Mouse (Mus musculus): ENCODE measurements around the gene Gnas. TPM values are rescaled to one million over a fixed set of nuclear protein-coding genes. Genes with fewer than 3 reads are reported as not detected.

Gnas gene
- total RNA-seq, 2 experiments from 2014 or later: 1,728 to 1,971 TPM

GRCm38 (mm10) chr2:174326481-174326880, 42.4 kb downstream of the Gnas start:
- DNase-seq (ENCODE audit: extremely low spot score in 1 of 2, low spot score in 1 of 2): no peak

GRCm38 (mm10) chr2:174327295-174327981, 43.3 kb downstream of the Gnas start:
- peak; percentile 54 to 70 for DNase-seq (ENCODE audit: extremely low spot score in 1 of 2, low spot score in 1 of 2)

DNA sequence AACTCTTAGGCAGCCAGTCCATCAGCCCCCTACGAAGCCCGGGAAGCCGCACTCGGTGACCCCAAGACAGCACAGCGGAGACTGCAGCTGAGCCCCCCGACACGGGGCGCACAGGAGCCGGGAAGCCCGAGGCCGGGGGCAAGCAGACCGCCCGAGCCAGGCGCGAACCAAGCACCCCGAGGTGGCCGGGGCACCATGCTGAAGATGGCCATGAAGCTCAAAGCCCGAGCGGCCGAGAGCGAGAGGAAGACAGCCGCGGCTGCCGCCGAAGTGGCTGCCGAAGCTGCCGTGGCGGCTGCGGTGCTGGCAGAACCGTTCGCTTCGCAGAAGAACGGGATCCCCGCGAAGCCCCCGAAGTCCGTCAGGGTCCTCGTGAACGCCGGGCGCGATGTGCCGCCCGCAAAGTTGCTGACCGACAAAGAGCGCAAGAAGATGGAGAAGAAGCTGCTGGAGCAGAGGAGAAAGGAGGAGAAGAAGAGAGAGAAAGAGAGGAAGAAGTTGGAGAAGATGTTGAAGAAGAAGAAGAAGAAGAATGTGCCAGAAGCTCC, 44.3 kb downstream of the Gnas start:
- no peak for DNase-seq (ENCODE audit: extremely low spot score in 1 of 2, low spot score in 1 of 2)

- DNase-seq (ENCODE audit: extremely low spot score in 1 of 2, low spot score in 1 of 2): no peak
These were observed 45.0 kb downstream of the Gnas start for GRCm38 (mm10) chr2:174328926-174329662.

- DNase-seq (ENCODE audit: extremely low spot score in 1 of 2, low spot score in 1 of 2): peak; percentile 57 to 73
These were observed 45.8 kb downstream of the Gnas start for GRCm38 (mm10) chr2:174329663-174330615.

GRCm38 (mm10) chr2:174330616-174331191, 46.6 kb downstream of the Gnas start:
- DNase-seq (ENCODE audit: extremely low spot score in 1 of 2, low spot score in 1 of 2): peak in 1 of 2 experiments; percentile 45

- DNase-seq (ENCODE audit: extremely low spot score in 1 of 2, low spot score in 1 of 2): no peak
These were observed 47.3 kb downstream of the Gnas start for GRCm38 (mm10) chr2:174331282-174332030.

GRCm38 (mm10) chr2:174333239-174333890, 49.2 kb downstream of the Gnas start:
- no peak for DNase-seq (ENCODE audit: extremely low spot score in 1 of 2, low spot score in 1 of 2)

DNA sequence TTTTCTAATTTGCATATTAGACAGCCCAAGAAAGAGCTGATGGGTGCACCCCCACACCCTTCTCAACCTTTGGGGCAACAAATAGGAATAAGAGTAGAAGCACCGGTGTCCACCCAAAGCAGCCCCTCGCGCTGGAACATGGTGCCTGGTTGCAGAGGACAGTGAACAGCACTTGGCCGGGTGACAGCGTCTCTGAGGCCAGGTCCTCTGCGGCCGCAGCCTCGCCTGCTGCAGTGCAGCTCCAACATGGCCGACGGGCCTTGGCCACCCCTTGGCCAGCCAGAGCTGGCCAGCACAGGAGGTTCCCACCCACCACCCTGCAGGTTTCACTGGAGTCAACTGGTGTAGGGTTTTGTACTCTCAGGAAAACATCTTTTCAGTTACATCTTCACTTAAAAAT, 50.3 kb downstream of the Gnas start:
- no peak for DNase-seq (ENCODE audit: extremely low spot score in 1 of 2, low spot score in 1 of 2)

DNA sequence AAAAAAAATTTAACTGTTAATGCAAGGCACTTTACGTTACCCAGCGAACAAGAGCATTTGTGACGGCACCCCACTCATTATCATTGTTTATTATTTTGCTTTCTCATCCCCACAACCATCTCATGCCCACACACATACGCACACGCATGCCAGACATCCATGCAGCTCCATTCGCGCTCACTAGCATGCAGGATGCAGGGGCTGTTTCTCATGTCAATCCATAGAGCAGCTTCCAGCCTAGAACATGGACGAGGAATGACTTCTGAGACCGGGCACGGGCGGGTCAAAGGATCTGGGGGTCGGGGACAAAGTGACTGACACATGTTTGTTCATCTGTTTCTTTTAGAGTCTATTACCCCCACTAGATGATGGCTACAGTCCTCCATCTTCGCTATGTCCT, 53.2 kb downstream of the Gnas start:
- DNase-seq (ENCODE audit: extremely low spot score in 1 of 2, low spot score in 1 of 2): no peak

DNA sequence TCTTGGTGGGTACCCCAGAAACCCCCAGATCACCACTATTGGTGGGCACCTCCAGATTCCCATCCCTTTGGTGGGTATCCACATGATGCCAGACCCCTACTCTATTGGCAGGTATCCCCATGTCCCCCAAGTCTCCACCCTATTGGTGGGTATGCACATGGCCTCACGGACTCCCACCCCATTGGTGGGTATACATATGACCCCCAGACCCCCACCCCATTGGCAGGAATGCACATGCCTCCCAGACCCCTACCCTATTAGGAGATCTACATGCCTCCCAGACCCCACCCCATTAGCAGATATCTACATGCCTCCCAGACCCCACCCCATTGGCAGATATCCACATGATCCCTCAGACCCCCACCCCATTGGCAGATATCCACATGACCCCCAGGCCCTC, 55.6 kb downstream of the Gnas start:
- no peak for DNase-seq (ENCODE audit: extremely low spot score in 1 of 2, low spot score in 1 of 2)

DNA sequence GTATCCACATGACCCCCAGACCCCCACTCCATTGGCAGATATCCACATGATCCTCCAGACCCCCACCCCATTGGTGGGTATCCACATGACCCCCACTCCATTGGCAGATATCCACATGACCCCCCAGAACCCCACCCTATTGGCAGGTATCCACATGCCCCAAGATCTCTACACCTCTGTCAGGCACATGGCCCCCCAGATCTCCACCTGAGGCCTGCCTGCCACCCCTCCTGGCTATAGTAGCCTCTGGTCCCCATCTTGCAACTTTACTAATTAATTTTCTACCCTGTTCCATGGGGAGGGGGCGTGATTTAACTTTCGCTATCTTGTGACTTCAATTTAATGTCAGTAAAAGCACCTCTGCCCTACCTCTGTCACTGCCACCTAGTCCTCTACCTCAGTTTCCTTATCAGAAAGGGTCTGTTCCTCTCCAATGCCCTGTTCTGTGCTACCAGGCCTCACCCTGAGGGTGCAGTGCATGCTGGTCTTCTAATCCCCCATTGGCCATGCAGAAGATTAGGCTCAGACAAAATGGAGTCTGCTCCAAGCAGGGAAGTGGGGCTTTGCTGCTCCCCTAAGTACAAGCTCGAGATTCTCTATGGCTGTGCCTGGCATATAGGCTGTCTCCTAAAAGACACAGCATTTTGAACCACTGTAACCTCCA, 56.2 kb downstream of the Gnas start:
- no peak for DNase-seq (ENCODE audit: extremely low spot score in 1 of 2, low spot score in 1 of 2)

GRCm38 (mm10) chr2:174340893-174341580, 56.9 kb downstream of the Gnas start:
- no peak for DNase-seq (ENCODE audit: extremely low spot score in 1 of 2, low spot score in 1 of 2)

- DNase-seq (ENCODE audit: extremely low spot score in 1 of 2, low spot score in 1 of 2): no peak
These were observed 58.8 kb downstream of the Gnas start for GRCm38 (mm10) chr2:174342793-174343400.

- no peak for DNase-seq (ENCODE audit: extremely low spot score in 1 of 2, low spot score in 1 of 2)
These were observed 59.4 kb downstream of the Gnas start for GRCm38 (mm10) chr2:174343566-174343965.

GRCm38 (mm10) chr2:174344003-174344655, 60.0 kb downstream of the Gnas start:
- peak; percentile 42 to 48 for DNase-seq (ENCODE audit: extremely low spot score in 1 of 2, low spot score in 1 of 2)

DNA sequence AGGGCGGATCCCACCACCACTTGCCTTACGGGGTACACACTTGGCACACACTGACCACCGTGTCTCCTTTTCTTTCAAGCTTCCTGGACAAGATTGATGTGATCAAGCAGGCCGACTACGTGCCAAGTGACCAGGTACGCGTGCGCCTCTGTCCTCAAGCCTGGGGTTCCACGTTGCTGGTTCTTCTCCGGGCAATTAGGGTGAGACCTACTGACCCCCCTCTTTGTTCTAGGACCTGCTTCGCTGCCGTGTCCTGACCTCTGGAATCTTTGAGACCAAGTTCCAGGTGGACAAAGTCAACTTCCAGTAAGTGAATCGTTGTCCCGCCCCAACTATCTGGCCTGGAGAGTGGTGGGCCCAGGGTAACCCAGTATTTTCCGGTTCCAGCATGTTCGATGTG, 60.9 kb downstream of the Gnas start:
- no peak for DNase-seq (ENCODE audit: extremely low spot score in 1 of 2, low spot score in 1 of 2)
